Mouse (Mus musculus) forebrain, embryonic 13.5 days (tissue): Measurements from ENCODE around the gene Zfp207. TPM values are rescaled to one million over a fixed set of nuclear protein-coding genes. Genes with fewer than 3 reads are reported as not detected.
A peak's percentile ranks its signal among the peaks of the same experiment; 100 is the strongest.
"Not testable (repeated sequence)": the region's sequence is repeated elsewhere in the genome, so short reads cannot be mapped to it uniquely, and the experiment has no call there.

Experiments used
- ATAC-seq: fragments of 200-750 bp; cut with Nextera tagmentation; 2 replicates; pipeline ENCODE4 v1.8.0; 2017
- H3K27ac ChIP-seq: fragments of 300-500 bp; sonication (generic); 2 replicates; pipeline ENCODE4 v1.5.1; 2015; ENCODE audit warnings: inconsistent platforms, mild to moderate bottlenecking, moderate library complexity
- H3K27me3 ChIP-seq: fragments of 300-500 bp; sonication (generic); 2 replicates; pipeline ENCODE4 v1.6.1; 2015; ENCODE audit warnings: mild to moderate bottlenecking, inconsistent platforms
- H3K36me3 ChIP-seq: fragments of 300-500 bp; sonication (generic); 2 replicates; pipeline ENCODE4 v1.6.1; 2015; ENCODE audit warnings: mild to moderate bottlenecking, inconsistent platforms; ENCODE audit not compliant: poor library complexity, severe bottlenecking
- H3K4me1 ChIP-seq: fragments of 300-500 bp; sonication (generic); 2 replicates; pipeline ENCODE4 v1.6.1; 2015; ENCODE audit warnings: inconsistent platforms
- H3K4me2 ChIP-seq: fragments of 300-500 bp; sonication (generic); 2 replicates; pipeline ENCODE4 v1.6.1; 2015; ENCODE audit warnings: inconsistent platforms, mild to moderate bottlenecking, moderate library complexity
- H3K4me3 ChIP-seq: fragments of 300-500 bp; sonication (generic); 2 replicates; pipeline ENCODE4 v1.5.1; 2015; ENCODE audit warnings: mild to moderate bottlenecking, inconsistent platforms
- H3K9ac ChIP-seq: fragments of 300-500 bp; sonication (generic); 2 replicates; pipeline ENCODE4 v1.6.1; 2015; ENCODE audit warnings: mild to moderate bottlenecking, inconsistent platforms
- H3K9me3 ChIP-seq: fragments of 300-500 bp; sonication (generic); replicated peaks from 2 replicates; pipeline ENCODE4 v1.6.1; 2016; ENCODE audit warnings: inconsistent platforms
- WGBS: fragments of 180-500 bp; shearing (Covaris S2); methylation state at CpG from one replicate; pipeline ENCODE4 v1.1.7; 2015; 5-methylcytosine and 5-hydroxymethylcytosine counted together
- polyA plus RNA-seq: library from polyadenylated mRNA; unstranded; fragments of >200 nt; fragmentation: Nextera tagmentation; extraction: Ambion mirVana; gene quantifications from 2 replicates; pipeline ENCODE4 v1.2.1, GENCODE M21; 2015

Gene Zfp207
- 266 and 272 TPM in 2 replicates for polyA plus RNA-seq

- Histone ChIP-seq H3K4me3 (peak within 1 kb of the TSS; percentile 97), H3K9ac (peak within 1 kb of the TSS; percentile 99), H3K9me3 (no peaks in the 10 kb centered on the region), H3K4me1 (peaks cover 43% of the 10 kb centered on the region), H3K4me2 (peak within 1 kb of the TSS; percentile 94), H3K27ac (peak within 1 kb of the TSS; percentile 91), H3K36me3 (peaks cover 12% of the 10 kb centered on the region), H3K27me3 (no peaks in the 10 kb centered on the region)
- WGBS: under 1% methylated on average over 33 of the region's 33 CpGs
- peak; percentile 97 for ATAC-seq
Measured at GRCm38 (mm10) chr11:80383019-80383625, at the start of gene Zfp207. Gene Zfp207, plus strand, starts transcription at chr11:80383279.

DNA sequence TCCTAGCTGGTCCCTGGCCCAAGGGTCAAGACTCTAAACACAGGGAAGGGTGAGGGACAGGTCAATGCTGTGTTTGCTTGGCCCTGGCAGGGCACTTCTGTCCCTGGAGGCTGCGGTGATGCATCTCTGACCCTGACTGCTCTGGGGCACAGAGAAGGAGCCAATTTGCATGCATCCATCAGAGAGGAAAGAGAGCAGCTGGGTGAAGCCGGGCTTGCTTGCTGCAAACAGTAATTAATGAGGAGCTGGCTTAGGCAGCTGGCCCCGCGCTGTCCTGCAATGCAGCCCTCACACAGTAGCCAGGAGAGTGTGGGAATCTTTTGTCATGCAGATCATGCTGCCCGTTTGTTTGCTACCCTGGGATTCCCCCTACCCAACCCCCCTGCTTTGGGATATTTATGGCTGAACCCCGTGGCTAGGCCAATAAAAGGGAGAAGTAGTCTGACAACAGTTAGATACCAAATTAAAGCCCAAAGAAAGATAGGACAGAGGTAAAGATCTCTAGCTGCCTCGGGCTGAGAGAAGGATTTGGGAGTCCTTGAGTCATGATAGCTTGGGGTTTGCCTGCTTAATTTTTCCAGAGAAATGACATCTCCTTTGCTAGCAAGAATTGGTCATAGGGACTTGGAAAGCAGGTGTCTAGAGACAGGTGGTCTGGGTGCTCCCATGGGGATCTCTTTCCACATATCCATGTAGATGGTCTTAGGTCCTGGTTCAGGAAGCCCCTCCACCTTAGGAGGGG, 47.3 kb upstream of the Zfp207 start:
- WGBS: 0% methylated on average over 7 of the region's 7 CpGs
- H3K9ac ChIP-seq: no peak overlapping the region

DNA sequence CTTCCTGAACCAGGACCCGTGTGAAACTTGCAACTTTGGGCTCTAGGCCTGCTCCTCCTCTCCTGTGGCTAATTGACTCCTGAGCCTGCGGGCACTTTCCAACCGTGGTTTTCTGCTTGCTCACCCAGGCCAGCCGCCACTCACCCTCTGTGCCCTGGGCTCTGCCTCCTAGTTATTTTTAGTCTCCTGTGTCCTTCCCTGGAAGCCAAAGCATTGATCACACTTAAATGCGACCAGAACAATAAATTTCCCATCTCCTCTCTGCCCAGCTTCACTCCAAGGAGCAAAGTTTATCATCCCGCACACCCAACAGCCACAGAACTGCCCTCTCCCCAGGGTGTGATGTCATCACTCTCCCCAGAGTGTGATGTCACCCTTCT, 46.7 kb upstream of the Zfp207 start:
- Histone ChIP-seq H3K9ac (no peak overlapping the region; the same call in 1 of the 2 replicates), H3K4me2 (no peak overlapping the region)
- 12% methylated on average over 6 of the region's 6 CpGs for WGBS

More for the DNA sequence above, 47.3 kb upstream of the Zfp207 start:
- peak; percentile 97 for ATAC-seq
- Histone ChIP-seq H3K4me2 (peak overlapping the region; percentile 14; the same call in 1 of the 2 replicates), H3K27ac (peak overlapping the region; percentile 85), H3K36me3 (peaks cover 62% of the 10 kb centered on the region), H3K4me3 (no peak overlapping the region), H3K9me3 (no peaks in the 10 kb centered on the region), H3K4me1 (peaks cover 24% of the 10 kb centered on the region), H3K27me3 (no peaks in the 10 kb centered on the region)

GRCm38 (mm10) chr11:80342482-80342881, 40.6 kb upstream of the Zfp207 start:
- H3K36me3 ChIP-seq: peaks cover 20% of the 10 kb centered on the region
- H3K4me3 ChIP-seq: no peak overlapping the region
- peaks cover 23% of the 10 kb centered on the region for H3K4me1 ChIP-seq
- no peak for ATAC-seq
- H3K27me3 ChIP-seq: no peaks in the 10 kb centered on the region
- H3K4me2 ChIP-seq: no peak overlapping the region
- WGBS: 6% methylated on average over 2 of the region's 2 CpGs
- peak overlapping the region; percentile 60 for H3K27ac ChIP-seq
- no peak overlapping the region for H3K9ac ChIP-seq
- H3K9me3 ChIP-seq: no peaks in the 10 kb centered on the region

More for the DNA sequence above, 46.7 kb upstream of the Zfp207 start:
- Histone ChIP-seq H3K4me1 (peaks cover 24% of the 10 kb centered on the region), H3K27ac (peak overlapping the region; percentile 85), H3K9me3 (no peaks in the 10 kb centered on the region), H3K27me3 (no peaks in the 10 kb centered on the region), H3K36me3 (peaks cover 57% of the 10 kb centered on the region), H3K4me3 (no peak overlapping the region)
- no peak for ATAC-seq

DNA sequence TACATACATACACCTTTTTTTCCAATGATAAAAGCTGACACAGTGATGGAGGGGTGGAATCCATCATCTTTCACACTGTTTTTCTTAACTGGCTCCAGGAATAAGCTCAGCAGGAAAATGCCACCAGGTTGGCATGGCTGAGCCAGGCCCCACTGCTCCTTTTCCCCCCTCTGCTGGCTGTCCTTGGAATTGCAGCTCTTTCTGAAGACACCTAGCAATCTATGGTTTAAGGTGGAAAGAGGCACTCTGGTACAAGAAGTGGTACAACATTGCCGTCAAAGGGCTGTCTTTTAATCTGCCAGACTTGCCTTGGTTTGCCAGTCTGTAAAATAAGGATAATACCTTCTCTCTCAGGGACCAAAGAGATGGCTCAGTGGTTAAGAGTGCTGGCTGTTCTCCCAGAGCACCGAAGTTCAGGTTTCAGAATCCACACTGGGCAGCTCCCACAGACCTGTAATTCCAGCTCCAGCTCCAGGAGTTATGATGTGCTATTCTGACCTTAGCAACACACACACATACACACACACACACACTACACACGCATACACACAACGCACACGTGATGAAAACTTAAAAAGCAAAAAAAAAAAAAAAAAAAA, 31.1 kb upstream of the Zfp207 start:
- peaks cover 13% of the 10 kb centered on the region for H3K36me3 ChIP-seq
- H3K27ac ChIP-seq: no peak overlapping the region
- 71% methylated on average over 5 of the region's 5 CpGs for WGBS
- ATAC-seq: no peak
- no peak overlapping the region for H3K4me2 ChIP-seq
- no peaks in the 10 kb centered on the region for H3K27me3 ChIP-seq
- no peaks in the 10 kb centered on the region for H3K9me3 ChIP-seq
- no peak overlapping the region for H3K9ac ChIP-seq
- no peak overlapping the region for H3K4me3 ChIP-seq
- no peaks in the 10 kb centered on the region for H3K4me1 ChIP-seq

DNA sequence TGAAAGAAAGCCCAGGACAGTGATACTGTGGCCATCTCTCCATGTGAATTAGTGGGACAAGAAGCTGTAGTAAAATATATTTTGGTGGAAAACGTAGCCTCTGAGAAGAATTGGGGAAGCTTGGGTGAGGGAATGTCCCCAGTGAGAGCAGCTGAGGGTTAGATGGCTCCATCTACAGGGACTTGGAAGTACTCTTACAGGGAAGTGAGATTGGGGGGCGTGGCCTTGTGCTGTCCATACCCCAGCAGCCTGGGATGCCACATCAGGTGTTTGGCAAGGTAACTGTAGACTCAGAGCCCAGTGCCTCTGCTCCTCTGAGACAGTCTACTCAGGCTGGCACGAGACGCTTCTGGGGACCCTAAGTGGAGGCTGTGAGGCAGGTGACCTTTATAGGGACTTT, 28.2 kb upstream of the Zfp207 start:
- Histone ChIP-seq H3K4me3 (no peak overlapping the region), H3K4me2 (no peak overlapping the region), H3K27me3 (no peaks in the 10 kb centered on the region), H3K4me1 (no peaks in the 10 kb centered on the region), H3K27ac (no peak overlapping the region), H3K36me3 (peaks cover 13% of the 10 kb centered on the region), H3K9me3 (no peaks in the 10 kb centered on the region), H3K9ac (no peak overlapping the region)
- 28% methylated on average over 4 of the region's 4 CpGs for WGBS
- ATAC-seq: no peak

DNA sequence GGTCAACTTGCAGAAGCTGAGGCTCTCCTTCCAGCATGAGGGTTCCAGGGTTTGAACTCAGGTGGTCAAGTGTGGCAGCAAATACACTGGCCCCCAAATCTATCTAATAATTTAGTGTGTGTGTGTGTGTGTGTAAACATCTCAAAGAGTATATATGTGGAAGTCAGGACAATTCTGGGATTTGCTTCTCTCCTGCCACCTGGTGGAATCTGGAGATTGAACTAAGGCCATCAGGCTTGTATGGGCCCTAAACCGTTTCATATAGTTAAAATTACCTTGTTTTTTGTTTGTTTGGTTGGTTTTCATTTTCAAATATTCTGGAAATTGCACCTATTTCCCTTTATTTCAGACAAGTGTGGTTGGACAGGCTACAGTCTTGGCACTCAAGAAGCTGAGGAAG, 14.1 kb upstream of the Zfp207 start:
- ATAC-seq: no peak
- Histone ChIP-seq H3K27me3 (no peaks in the 10 kb centered on the region), H3K9ac (no peak overlapping the region), H3K27ac (no peak overlapping the region), H3K36me3 (peaks cover 76% of the 10 kb centered on the region), H3K9me3 (no peaks in the 10 kb centered on the region), H3K4me2 (no peak overlapping the region), H3K4me1 (no peaks in the 10 kb centered on the region), H3K4me3 (no peak overlapping the region)
- 90% methylated on average over 1 of the region's 1 CpGs for WGBS

DNA sequence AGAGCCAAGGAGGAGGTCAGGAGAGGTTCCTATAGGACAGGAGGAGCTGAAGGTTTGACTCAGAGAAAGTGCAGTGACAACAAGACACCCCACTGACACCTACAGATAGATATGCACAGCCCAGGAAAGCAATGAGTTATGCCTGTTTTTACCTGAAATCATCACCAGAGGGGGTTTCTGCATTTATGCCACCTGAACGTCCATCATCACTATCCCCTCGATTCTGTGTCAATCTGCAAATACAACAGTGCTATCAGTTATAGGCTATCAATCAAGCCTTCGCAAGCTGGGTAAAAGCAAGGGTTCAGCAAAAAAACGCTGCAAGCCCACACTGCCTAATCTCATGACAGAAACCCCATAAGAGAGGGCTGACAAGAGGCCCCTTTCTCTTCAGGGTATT, 6.4 kb upstream of the Zfp207 start:
- peak overlapping the region; percentile 86 for H3K4me2 ChIP-seq
- no peak overlapping the region for H3K27ac ChIP-seq
- H3K4me3 ChIP-seq: peak overlapping the region; percentile 84; the same call in 1 of the 2 replicates
- ATAC-seq: no peak
- no peaks in the 10 kb centered on the region for H3K9me3 ChIP-seq
- peaks cover 35% of the 10 kb centered on the region for H3K36me3 ChIP-seq
- no peaks in the 10 kb centered on the region for H3K27me3 ChIP-seq
- peaks cover 10% of the 10 kb centered on the region for H3K4me1 ChIP-seq
- peak overlapping the region; percentile 99; the same call in 1 of the 2 replicates for H3K9ac ChIP-seq
- 69% methylated on average over 4 of the region's 4 CpGs for WGBS

- 3% methylated on average over 33 of the region's 43 CpGs for WGBS
- Histone ChIP-seq H3K27ac (peak within 1 kb of the TSS; percentile 94), H3K27me3 (no peaks in the 10 kb centered on the region), H3K9me3 (no peaks in the 10 kb centered on the region), H3K4me2 (peak within 1 kb of the TSS; percentile 86), H3K4me3 (peak within 1 kb of the TSS; percentile 84), H3K36me3 (peaks cover 25% of the 10 kb centered on the region), H3K4me1 (peaks cover 18% of the 10 kb centered on the region), H3K9ac (peak within 1 kb of the TSS; percentile 99)
- ATAC-seq: peak; percentile 91
Measured at GRCm38 (mm10) chr11:80377712-80378451, 5.2 kb upstream of the Zfp207 start, which contains the start of gene 5730455P16Rik. Gene 5730455P16Rik, minus strand, starts transcription at chr11:80378034.

DNA sequence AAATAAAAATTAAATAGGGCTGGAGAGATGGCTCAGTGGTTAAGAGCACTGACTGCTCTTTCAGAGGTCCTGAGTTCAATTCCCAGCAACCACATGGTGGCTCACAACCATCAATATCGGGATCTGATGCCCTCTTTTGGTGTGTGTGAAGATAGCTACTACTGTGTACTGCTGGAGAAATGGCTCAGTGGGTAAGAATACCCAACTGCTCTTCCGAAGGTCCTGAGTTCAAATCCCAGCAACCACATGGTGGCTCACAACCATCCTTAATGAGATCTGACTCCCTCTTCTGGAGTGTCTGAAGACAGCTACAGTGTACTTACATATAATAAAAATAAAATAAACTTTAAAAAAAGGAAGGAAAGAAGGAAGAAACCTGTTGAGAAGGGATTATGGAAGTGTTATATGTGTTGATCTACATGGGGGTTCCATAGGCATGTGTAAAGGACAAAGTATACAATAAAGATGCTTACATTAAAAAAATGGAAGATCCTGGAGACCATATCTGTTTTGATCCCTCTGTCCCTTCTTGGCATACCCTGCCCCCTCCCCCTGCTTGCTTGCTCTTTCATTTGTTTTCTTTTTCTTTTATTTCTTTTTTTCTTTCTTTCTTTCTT, 4.5 kb upstream of the Zfp207 start:
- Histone ChIP-seq H3K36me3 (peaks cover 18% of the 10 kb centered on the region), H3K4me2 (peak overlapping the region; percentile 86), H3K9ac (peak overlapping the region; percentile 99; the same call in 1 of the 2 replicates), H3K4me3 (peak overlapping the region; percentile 84), H3K27ac (peak overlapping the region; percentile 94), H3K4me1 (peaks cover 18% of the 10 kb centered on the region)
- WGBS: 67% methylated on average over 2 of the region's 2 CpGs
- not testable (repeated sequence) for H3K27me3 ChIP-seq, ATAC-seq, H3K9me3 ChIP-seq

GRCm38 (mm10) chr11:80379184-80379583, 3.9 kb upstream of the Zfp207 start:
- not testable (repeated sequence) for H3K4me2 ChIP-seq, ATAC-seq, H3K27me3 ChIP-seq, H3K27ac ChIP-seq, H3K9me3 ChIP-seq, H3K4me3 ChIP-seq, H3K9ac ChIP-seq
- WGBS: 94% methylated on average over 7 of the region's 7 CpGs
- Histone ChIP-seq H3K36me3 (peaks cover 13% of the 10 kb centered on the region), H3K4me1 (peaks cover 18% of the 10 kb centered on the region)
